Mouse (Mus musculus) MEL (cell line): Measurements from ENCODE around the gene Galnt14. TPM values are rescaled to one million over a fixed set of nuclear protein-coding genes. Genes with fewer than 3 reads are reported as not detected.

Source experiments
- DNase-seq: peaks from one replicate; pipeline ENCODE4 v3.0.0; 2011; ENCODE audit warnings: low read depth, low spot score
- H3K27ac ChIP-seq: 2 replicates; pipeline ENCODE4 v1.5.1; 2012; ENCODE audit warnings: low read depth, mild to moderate bottlenecking, control low read depth, low read length, moderate library complexity; ENCODE audit not compliant: control insufficient read depth
- H3K27me3 ChIP-seq, 2 experiments: fragments of 150-350 bp in 1 of 2; sonication (generic) in 1 of 2; 2 replicates each; pipeline ENCODE4 v1.6.1; 2012; ENCODE audit warnings: low read length in 2 of 2, mild to moderate bottlenecking in 2 of 2, improper control_type of control experiment in 1 of 2, moderate library complexity in 1 of 2; ENCODE audit not compliant: insufficient read depth in 2 of 2, control insufficient read depth in 1 of 2
- H3K36me3 ChIP-seq, 2 experiments: 2 replicates each; pipeline ENCODE4 v1.6.1; 2012 to 2014; ENCODE audit warnings: low read length in 2 of 2, improper control_type of control experiment in 1 of 2, inconsistent platforms in 1 of 2, mild to moderate bottlenecking in 1 of 2; ENCODE audit not compliant: insufficient read depth in 2 of 2, control insufficient read depth in 1 of 2
- H3K4me1 ChIP-seq, 2 experiments: fragments of 150-350 bp in 1 of 2; sonication (generic) in 1 of 2; 2 replicates each; pipeline ENCODE4 v1.6.1; 2012; ENCODE audit warnings: low read length in 2 of 2, improper control_type of control experiment in 1 of 2, mild to moderate bottlenecking in 1 of 2; ENCODE audit not compliant: insufficient read depth in 2 of 2, control insufficient read depth in 1 of 2
- H3K4me3 ChIP-seq, 2 experiments: fragments of 150-350 bp in 1 of 2; sonication (generic) in 1 of 2; 2 replicates each; pipeline ENCODE4 v1.5.1; 2012; ENCODE audit warnings: low read depth in 2 of 2, low read length in 2 of 2, mild to moderate bottlenecking in 2 of 2, moderate library complexity in 2 of 2, control low read depth in 1 of 2, improper control_type of control experiment in 1 of 2; ENCODE audit not compliant: control insufficient read depth in 1 of 2, insufficient read depth in 1 of 2
- H3K79me2 ChIP-seq: 2 replicates; pipeline ENCODE4 v1.6.1; 2012; ENCODE audit warnings: mild to moderate bottlenecking, low read length, moderate library complexity; ENCODE audit not compliant: control insufficient read depth, poor library complexity, insufficient read depth
- H3K9ac ChIP-seq: 2 replicates; pipeline ENCODE4 v1.6.1; 2012; ENCODE audit warnings: low read depth, mild to moderate bottlenecking, control low read depth, low read length, moderate library complexity; ENCODE audit not compliant: control insufficient read depth, poor library complexity, severe bottlenecking
- H3K9me3 ChIP-seq: fragments of 150-350 bp; sonication (generic); replicated peaks from 2 replicates; pipeline ENCODE4 v1.6.1; 2012; ENCODE audit warnings: mild to moderate bottlenecking, low read length, improper control_type of control experiment, moderate library complexity; ENCODE audit not compliant: insufficient read depth
- BHLHE40 ChIP-seq: IDR thresholded peaks from 2 replicates; pipeline ENCODE4 v1.6.1; 2012; ENCODE audit warnings: low read depth, mild to moderate bottlenecking, inconsistent platforms, low read length, improper control_type of control experiment, borderline replicate concordance
- CHD1 ChIP-seq: IDR thresholded peaks from 2 replicates; pipeline ENCODE4 v1.6.1; 2012; ENCODE audit warnings: low read depth, mild to moderate bottlenecking, inconsistent platforms, low read length, improper control_type of control experiment
- CHD2 ChIP-seq: IDR thresholded peaks from 2 replicates; pipeline ENCODE4 v1.6.1; 2011; ENCODE audit warnings: low read length, improper control_type of control experiment
- CTCF ChIP-seq, 3 experiments: IDR thresholded peaks in 2 of 3; conservative IDR thresholded peaks in 1 of 3; 2 replicates each; pipeline ENCODE4 v1.5.1; 2011 to 2012; ENCODE audit warnings: low read length in 3 of 3, low read depth in 2 of 3, mild to moderate bottlenecking in 2 of 3, improper control_type of control experiment in 1 of 3, inconsistent platforms in 1 of 3, mixed read lengths in 1 of 3, moderate library complexity in 1 of 3; ENCODE audit not compliant: control insufficient read depth in 1 of 3, insufficient read depth in 1 of 3, poor library complexity in 1 of 3, severe bottlenecking in 1 of 3
- ELF1 ChIP-seq: IDR thresholded peaks from 2 replicates; pipeline ENCODE4 v1.6.1; 2014; ENCODE audit warnings: low read depth, mild to moderate bottlenecking, inconsistent platforms, low read length, improper control_type of control experiment, moderate library complexity
- EP300 ChIP-seq, 2 experiments: IDR thresholded peaks; 2 replicates each; pipeline ENCODE4 v1.6.1; 2011; ENCODE audit warnings: improper control_type of control experiment in 2 of 2, low read length in 2 of 2, low read depth in 1 of 2, mild to moderate bottlenecking in 1 of 2
- ETS1 ChIP-seq: IDR thresholded peaks from 2 replicates; pipeline ENCODE4 v1.6.1; 2012; ENCODE audit warnings: low read depth, mild to moderate bottlenecking, inconsistent platforms, low read length, improper control_type of control experiment, moderate library complexity
- GATA1 ChIP-seq: IDR thresholded peaks from 2 replicates; pipeline ENCODE4 v1.6.1; 2011; ENCODE audit warnings: low read depth, low read length, improper control_type of control experiment
- HCFC1 ChIP-seq: IDR thresholded peaks from 2 replicates; pipeline ENCODE4 v1.6.1; 2012; ENCODE audit warnings: low read depth, mild to moderate bottlenecking, inconsistent platforms, low read length, improper control_type of control experiment, moderate library complexity
- JUND ChIP-seq: IDR thresholded peaks from 2 replicates; pipeline ENCODE4 v1.6.1; 2011; ENCODE audit warnings: low read depth, mild to moderate bottlenecking, improper control_type of control experiment, low read length
- KAT2A ChIP-seq: conservative IDR thresholded peaks from 2 replicates; pipeline ENCODE4 v1.6.1; 2012; ENCODE audit warnings: low read depth, low read length, improper control_type of control experiment, inconsistent platforms
- MAFK ChIP-seq: IDR thresholded peaks from 2 replicates; pipeline ENCODE4 v1.6.1; 2011; ENCODE audit warnings: low read depth, mild to moderate bottlenecking, low read length, improper control_type of control experiment, borderline replicate concordance
- MAX ChIP-seq: IDR thresholded peaks from 2 replicates; pipeline ENCODE4 v1.6.1; 2011; ENCODE audit warnings: low read length, improper control_type of control experiment
- MEF2A ChIP-seq: IDR thresholded peaks from 2 replicates; pipeline ENCODE4 v1.6.1; 2014; ENCODE audit warnings: low read depth, mild to moderate bottlenecking, inconsistent platforms, low read length, improper control_type of control experiment; ENCODE audit not compliant: poor library complexity, insufficient replicate concordance, severe bottlenecking; ENCODE audit errors: extremely low read depth
- MYB ChIP-seq: IDR thresholded peaks from 2 replicates; pipeline ENCODE4 v1.6.1; 2011; ENCODE audit warnings: mild to moderate bottlenecking, low read depth, low read length, improper control_type of control experiment
- MYC ChIP-seq: IDR thresholded peaks from 2 replicates; pipeline ENCODE4 v1.6.1; 2011; ENCODE audit warnings: low read depth, mild to moderate bottlenecking, low read length, improper control_type of control experiment, moderate library complexity
- NRF1 ChIP-seq: IDR thresholded peaks from 2 replicates; pipeline ENCODE4 v1.6.1; 2014; ENCODE audit warnings: low read depth, mild to moderate bottlenecking, inconsistent platforms, low read length, improper control_type of control experiment, moderate library complexity; ENCODE audit not compliant: poor library complexity, insufficient read depth, severe bottlenecking
- POLR2AphosphoS5 ChIP-seq: IDR thresholded peaks from 2 replicates; pipeline ENCODE4 v1.6.1; 2012; ENCODE audit warnings: low read depth, borderline replicate concordance, mild to moderate bottlenecking, inconsistent platforms, low read length, moderate library complexity, mixed read lengths
- RAD21 ChIP-seq: IDR thresholded peaks from 2 replicates; pipeline ENCODE4 v1.6.1; 2011; ENCODE audit warnings: mild to moderate bottlenecking, low read depth, low read length, improper control_type of control experiment
- RCOR1 ChIP-seq: IDR thresholded peaks from 2 replicates; pipeline ENCODE4 v1.6.1; 2012; ENCODE audit warnings: low read depth, mild to moderate bottlenecking, inconsistent platforms, low read length, improper control_type of control experiment
- SIN3A ChIP-seq: IDR thresholded peaks from 2 replicates; pipeline ENCODE4 v1.6.1; 2012; ENCODE audit warnings: low read length, improper control_type of control experiment, inconsistent platforms
- SMC3 ChIP-seq: IDR thresholded peaks from 2 replicates; pipeline ENCODE4 v1.6.1; 2011; ENCODE audit warnings: low read depth, low read length, improper control_type of control experiment
- TAL1 ChIP-seq: IDR thresholded peaks from 2 replicates; pipeline ENCODE4 v1.6.1; 2012; ENCODE audit warnings: mild to moderate bottlenecking, inconsistent platforms, low read length, moderate library complexity, mixed read lengths
- TBP ChIP-seq: IDR thresholded peaks from 2 replicates; pipeline ENCODE4 v1.8.0; 2011; ENCODE audit warnings: low read depth, low read length, improper control_type of control experiment
- USF1 ChIP-seq: IDR thresholded peaks from 2 replicates; pipeline ENCODE4 v1.6.1; 2014; ENCODE audit warnings: low read depth, mild to moderate bottlenecking, inconsistent platforms, low read length, improper control_type of control experiment, moderate library complexity
- USF2 ChIP-seq, 2 experiments: IDR thresholded peaks; 2 replicates each; pipeline ENCODE4 v1.6.1; 2011 to 2012; ENCODE audit warnings: improper control_type of control experiment in 2 of 2, low read length in 2 of 2, borderline replicate concordance in 1 of 2, inconsistent platforms in 1 of 2, low read depth in 1 of 2, mild to moderate bottlenecking in 1 of 2; ENCODE audit not compliant: insufficient read depth in 1 of 2
- ZC3H11A ChIP-seq: IDR thresholded peaks from 2 replicates; pipeline ENCODE4 v1.6.1; 2012; ENCODE audit warnings: low read depth, mild to moderate bottlenecking, inconsistent platforms, low read length, improper control_type of control experiment
- ZKSCAN1 ChIP-seq: IDR thresholded peaks from 2 replicates; pipeline ENCODE4 v1.6.1; 2012; ENCODE audit warnings: low read depth, mild to moderate bottlenecking, inconsistent platforms, low read length, improper control_type of control experiment, moderate library complexity
- ZMIZ1 ChIP-seq: IDR thresholded peaks from 2 replicates; pipeline ENCODE4 v1.6.1; 2012; ENCODE audit warnings: low read depth, mild to moderate bottlenecking, inconsistent platforms, low read length, improper control_type of control experiment, moderate library complexity
- ZNF384 ChIP-seq: IDR thresholded peaks from 2 replicates; pipeline ENCODE4 v1.6.1; 2012; ENCODE audit warnings: low read depth, mild to moderate bottlenecking, inconsistent platforms, low read length, improper control_type of control experiment
- polyA plus RNA-seq, 2 experiments: library from polyadenylated mRNA; stranded (reverse) in 1 of 2; unstranded in 1 of 2; fragments of >175 nt in 1 of 2; fragments of >200 nt in 1 of 2; gene quantifications; 2 replicates each; pipeline versions ENCODE4 v1.2.1 to v1.2.4; 2012; ENCODE audit warnings: low replicate concordance in 2 of 2, low read depth in 1 of 2; ENCODE audit not compliant: insufficient read length in 2 of 2, insufficient read depth in 1 of 2, missing spikeins in 1 of 2
- total RNA-seq: library from RNA; depleted of rRNA; stranded (reverse); fragments of 300-350 nt; gene quantifications from 2 replicates; pipeline ENCODE4 v1.2.3, GENCODE M21; 2012

The Galnt14 gene
- total and polyA plus RNA-seq, 3 experiments: not detected

GRCm38 (mm10) chr17:73541233-73541570 is 169.1 kb downstream of the Galnt14 start:
- Histone ChIP-seq H3K79me2 (no peaks in the 10 kb centered on the region), H3K36me3 (no peaks in the 10 kb centered on the region), H3K9ac (no peak overlapping the region), H3K4me1 (no peaks in the 10 kb centered on the region), H3K27ac (no peak overlapping the region), H3K9me3 (no peaks in the 10 kb centered on the region), H3K4me3 (no peak overlapping the region), H3K27me3 (no peaks in the 10 kb centered on the region; a peak in 1 of 4 replicates)
- no peak for DNase-seq
- TF ChIP-seq TAL1 (no peak), SIN3A (no peak), CTCF (IDR thresholded peaks at IDR 0.05 in 2 of 3, conservative IDR thresholded peaks at IDR 0.05 in 1 of 3; ENCODE audit: control insufficient read depth in 1 of 3, insufficient read depth in 1 of 3, low read depth in 2 of 3, low read length in 3 of 3, poor library complexity in 1 of 3, severe bottlenecking in 1 of 3) (no peak), CHD1 (no peak), MYB (no peak), ELF1 (no peak), ZC3H11A (no peak), MAX (no peak), ZNF384 (no peak), USF2 (IDR thresholded peaks at IDR 0.05; ENCODE audit: borderline replicate concordance in 1 of 2, insufficient read depth in 1 of 2, low read depth in 1 of 2, low read length in 2 of 2) (no peak), JUND (no peak), MAFK (no peak), RAD21 (no peak), USF1 (no peak), POLR2AphosphoS5 (no peak), HCFC1 (no peak), GATA1 (no peak), CHD2 (no peak), EP300 (IDR thresholded peaks at IDR 0.05; ENCODE audit: low read depth in 1 of 2, low read length in 2 of 2) (no peak)

- no peak for DNase-seq
- TF ChIP-seq SMC3 (no peak), ETS1 (no peak), ZC3H11A (no peak), ZKSCAN1 (no peak), KAT2A (no peak), ZMIZ1 (no peak), MYC (no peak), CHD1 (no peak), SIN3A (no peak), BHLHE40 (no peak), RCOR1 (no peak), NRF1 (no peak), USF1 (no peak), ZNF384 (no peak), POLR2AphosphoS5 (no peak), TBP (no peak), HCFC1 (no peak), MEF2A (no peak)
- Histone ChIP-seq H3K9ac (no peak overlapping the region), H3K27ac (no peak overlapping the region), H3K36me3 (no peaks in the 10 kb centered on the region), H3K27me3 (no peaks in the 10 kb centered on the region; a peak in 1 of 4 replicates), H3K4me3 (no peak overlapping the region), H3K4me1 (no peaks in the 10 kb centered on the region), H3K9me3 (no peaks in the 10 kb centered on the region), H3K79me2 (no peaks in the 10 kb centered on the region)
Measured at GRCm38 (mm10) chr17:73540409-73541232, 169.6 kb downstream of the Galnt14 start.
